Mouse (Mus musculus) retina, embryonic 14.5 days (tissue): ENCODE results near the gene Trpm5.

Experiments
- DNase-seq: peaks from one replicate; pipeline ENCODE4 v3.0.0-alpha.2; 2015; ENCODE audit warnings: low spot score

Trpm5 gene

DNA sequence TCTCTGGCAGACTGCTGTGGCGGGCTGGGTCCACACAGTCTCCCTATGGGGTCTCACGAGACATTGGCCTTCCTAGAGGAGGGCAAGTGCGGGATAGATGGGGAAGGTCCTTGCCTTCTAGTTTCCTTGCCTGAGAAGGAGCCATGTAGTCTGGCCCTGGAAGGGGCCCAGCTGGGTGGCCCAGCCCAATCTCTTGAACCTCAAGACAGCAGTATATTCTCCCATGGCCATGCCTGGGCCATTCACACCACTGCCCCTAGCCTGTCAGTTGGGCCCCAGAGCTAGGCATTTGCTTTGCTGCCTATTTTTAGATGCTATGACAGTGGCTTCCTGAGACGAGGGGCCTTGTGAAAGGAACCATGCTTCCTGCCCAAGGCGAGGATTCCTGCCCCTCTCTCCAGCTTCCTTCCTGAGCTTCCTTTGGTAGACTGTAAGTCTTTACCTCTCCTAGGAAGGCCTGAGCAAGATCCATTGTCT, 36.2 kb downstream of the Trpm5 start:
- DNase-seq: no peak

GRCm38 (mm10) chr7:143057667-143058220, 36.7 kb downstream of the Trpm5 start:
- DNase-seq: no peak

- DNase-seq: no peak
These were observed 37.4 kb downstream of the Trpm5 start for GRCm38 (mm10) chr7:143057023-143057422.

DNA sequence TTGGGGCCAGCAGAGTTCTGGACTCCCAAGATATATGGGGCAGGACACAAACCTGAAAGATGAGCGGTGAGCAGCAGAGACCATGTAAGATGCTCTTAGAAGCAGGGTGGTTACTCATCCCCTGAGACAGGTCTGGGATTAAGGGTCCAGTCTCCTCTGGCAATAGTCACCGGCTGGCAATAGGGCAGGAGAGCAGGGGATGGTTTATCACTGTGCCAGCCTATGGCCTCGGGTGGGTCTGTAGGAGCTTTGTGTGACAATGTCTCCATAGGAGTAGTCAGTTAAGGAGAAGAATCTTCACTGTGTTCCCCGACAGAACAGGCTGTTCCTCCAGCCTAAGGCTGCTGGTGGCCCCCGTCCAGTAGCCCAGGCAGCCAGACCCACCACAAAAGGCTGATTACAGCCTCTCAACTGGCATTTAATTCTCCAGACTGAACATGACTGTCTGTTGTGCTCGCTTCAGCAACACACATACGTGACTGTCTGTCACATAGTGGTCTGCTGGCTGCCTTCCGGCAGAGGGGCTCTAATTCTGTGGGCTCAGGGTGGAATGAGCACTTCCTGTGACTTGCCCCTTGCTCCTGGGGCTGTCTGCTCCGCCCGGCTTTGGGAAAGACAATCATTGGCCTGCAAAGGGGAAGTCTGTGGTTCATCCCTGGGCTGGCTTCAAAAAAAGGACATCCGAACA, 38.8 kb downstream of the Trpm5 start:
- no peak for DNase-seq

- DNase-seq: no peak
These were observed 39.4 kb downstream of the Trpm5 start for GRCm38 (mm10) chr7:143055001-143055400.

- DNase-seq: no peak
These were observed 39.9 kb downstream of the Trpm5 start for GRCm38 (mm10) chr7:143054612-143054965.

DNA sequence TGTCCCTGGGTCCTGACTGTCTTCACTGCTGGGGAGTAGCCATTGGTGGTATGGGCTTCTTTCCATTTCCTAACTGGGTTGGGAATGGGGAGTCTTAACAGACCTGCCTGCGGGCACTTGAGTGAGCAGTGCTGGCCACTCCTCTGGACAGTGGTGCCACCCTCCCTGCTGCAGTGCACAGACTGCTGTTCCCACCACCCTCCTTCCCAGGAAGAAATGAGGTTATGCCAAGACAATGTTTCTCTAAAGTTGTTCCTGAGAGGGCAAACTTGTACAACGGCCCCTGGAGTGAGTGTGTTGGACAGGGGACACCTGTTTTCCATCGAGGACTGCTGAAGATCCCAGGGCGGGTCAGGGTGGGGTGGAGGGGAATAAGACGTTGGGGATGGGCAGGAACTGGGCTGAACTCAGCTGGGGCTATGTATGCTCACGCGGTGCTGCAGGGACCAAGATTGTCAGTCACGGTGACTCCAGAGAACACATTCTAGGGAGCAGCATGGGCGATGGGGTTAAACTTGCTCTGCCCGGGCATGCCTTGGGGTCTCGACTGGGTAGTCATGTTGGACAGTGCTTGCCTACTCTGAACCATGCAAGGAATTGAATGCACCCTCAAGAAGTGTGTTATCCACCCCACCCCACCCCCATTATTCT, 40.4 kb downstream of the Trpm5 start:
- DNase-seq: no peak

DNA sequence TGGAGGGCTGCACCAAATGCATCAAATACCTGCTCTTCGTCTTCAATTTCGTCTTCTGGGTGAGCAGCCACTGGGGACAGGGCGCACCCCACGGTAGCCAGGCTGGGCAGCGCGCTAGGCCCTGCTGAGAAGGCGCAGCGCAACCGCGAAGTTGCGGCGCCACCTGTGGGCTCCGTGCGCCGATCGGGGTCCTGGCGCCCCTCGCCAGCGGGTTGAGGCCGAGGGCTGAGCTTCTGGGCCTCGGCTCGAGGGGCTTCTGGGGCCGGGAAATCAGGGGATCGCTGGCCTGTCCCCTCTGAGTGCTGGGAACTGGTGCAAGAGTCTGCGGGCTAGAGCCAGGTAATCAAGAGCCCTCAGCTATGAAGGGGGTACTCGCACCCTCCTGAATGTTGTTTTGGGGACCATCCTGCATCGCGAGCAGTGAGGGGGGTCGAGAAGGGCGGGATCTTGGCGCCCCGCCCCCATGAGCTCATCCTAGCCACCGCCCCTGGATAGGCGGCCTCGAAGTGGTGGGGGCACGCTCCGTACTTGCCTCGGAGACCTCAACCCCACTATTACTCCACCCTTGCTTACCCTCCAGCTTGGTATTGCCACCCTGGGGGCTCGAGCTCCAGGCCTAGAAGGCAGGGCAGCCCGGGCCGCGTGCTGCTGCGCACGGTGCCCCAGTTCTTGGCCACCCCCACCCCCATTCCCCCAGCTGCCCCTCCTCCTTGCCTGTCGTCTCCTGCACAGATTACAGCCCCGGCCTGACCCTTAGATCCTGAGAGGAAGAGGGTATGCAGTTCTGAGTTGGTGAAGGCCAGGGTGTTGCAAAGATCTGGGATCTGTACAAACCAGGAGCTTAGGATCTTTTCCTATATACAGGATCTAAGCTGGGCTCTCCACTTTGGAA, 41.2 kb downstream of the Trpm5 start:
- peak; percentile 72 for DNase-seq

DNA sequence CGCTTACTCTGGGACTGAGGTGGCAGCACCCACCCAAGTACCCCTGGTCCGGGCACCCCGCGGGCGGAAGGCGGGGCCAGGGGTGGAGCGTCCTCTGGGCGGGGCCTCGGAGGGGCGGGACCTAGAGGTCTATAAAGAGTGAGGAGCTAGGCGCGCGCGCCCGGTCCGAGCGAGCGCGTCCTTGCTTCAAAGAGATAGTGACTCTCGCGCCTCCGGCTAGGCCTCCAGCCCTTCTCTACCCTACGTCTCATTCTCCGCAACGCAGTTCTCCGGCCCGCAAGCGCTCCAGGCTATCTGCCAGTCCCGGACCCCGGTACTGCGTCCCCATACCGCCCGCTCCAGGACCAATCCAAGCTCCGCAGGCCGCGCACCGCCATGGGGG, 41.8 kb downstream of the Trpm5 start, which contains the start of gene Cd81:
Gene Cd81, plus strand, starts transcription at position 114 of the 382 bp plus-strand sequence.
- DNase-seq: peak; percentile 88

- DNase-seq: no peak
These were observed 43.1 kb downstream of the Trpm5 start for GRCm38 (mm10) chr7:143051316-143051715.

- DNase-seq: no peak
These were observed 44.3 kb downstream of the Trpm5 start for GRCm38 (mm10) chr7:143049841-143050816.

DNA sequence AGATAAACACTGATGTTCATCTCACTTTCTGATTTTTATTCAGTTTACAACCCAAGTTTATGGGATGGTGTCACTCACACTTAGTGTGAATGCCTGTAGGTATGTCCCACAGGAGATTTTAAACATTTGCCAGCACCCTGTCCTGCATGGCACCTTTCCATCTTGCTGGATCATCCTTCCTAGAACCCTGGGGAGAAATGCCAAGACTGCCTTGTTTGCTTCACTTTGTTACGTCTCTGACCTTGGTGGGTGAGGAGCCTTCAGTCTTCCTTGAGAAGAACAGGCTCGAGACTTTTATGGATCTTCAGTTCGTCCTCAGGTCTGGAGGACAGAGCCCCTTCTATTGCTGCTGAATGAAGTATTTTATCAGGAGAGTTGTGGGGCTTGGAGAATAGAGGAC, 45.1 kb downstream of the Trpm5 start:
- no peak for DNase-seq

DNA sequence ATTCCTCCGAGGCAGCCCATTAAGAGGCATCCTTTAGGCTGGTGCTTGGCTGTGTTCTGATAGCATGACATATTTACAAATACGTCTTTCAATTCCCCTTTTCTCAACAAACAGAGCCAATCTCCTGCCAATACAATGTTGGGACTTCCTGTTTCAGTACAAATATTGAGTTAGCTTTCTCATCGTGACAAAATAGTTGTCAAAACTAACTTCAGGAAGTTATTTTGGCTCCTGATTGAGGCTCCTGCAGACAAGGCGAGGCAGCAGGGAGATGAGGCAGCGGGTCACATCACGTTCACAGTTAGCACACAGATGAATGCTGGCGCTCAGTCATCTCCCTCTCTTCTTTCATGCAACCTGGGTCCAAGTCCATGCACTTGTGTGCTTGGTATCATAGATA, 48.1 kb downstream of the Trpm5 start:
- no peak for DNase-seq

- no peak for DNase-seq
These were observed 49.6 kb downstream of the Trpm5 start for GRCm38 (mm10) chr7:143044826-143045206.

- no peak for DNase-seq
These were observed 50.2 kb downstream of the Trpm5 start for GRCm38 (mm10) chr7:143044049-143044825.

DNA sequence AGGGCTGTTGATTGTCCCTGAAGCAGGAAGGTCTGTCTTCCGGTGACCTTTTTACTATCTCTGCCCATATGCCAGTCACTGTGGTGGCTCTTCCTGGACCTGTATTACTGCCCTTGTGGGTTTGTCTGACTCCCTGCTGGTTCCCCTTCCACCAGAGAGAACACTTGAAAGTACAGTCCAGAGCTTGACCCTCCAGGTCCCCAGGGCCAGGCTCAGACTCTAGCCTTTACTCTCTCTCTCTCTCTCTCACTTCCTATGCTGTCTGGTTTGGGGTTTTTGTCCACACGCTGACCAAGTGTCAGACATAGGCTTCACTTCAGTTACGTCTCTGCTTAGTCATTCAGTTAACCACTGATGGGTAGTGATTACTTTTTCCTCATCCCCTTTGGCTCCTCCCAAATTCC, 51.5 kb downstream of the Trpm5 start:
- DNase-seq: no peak

DNA sequence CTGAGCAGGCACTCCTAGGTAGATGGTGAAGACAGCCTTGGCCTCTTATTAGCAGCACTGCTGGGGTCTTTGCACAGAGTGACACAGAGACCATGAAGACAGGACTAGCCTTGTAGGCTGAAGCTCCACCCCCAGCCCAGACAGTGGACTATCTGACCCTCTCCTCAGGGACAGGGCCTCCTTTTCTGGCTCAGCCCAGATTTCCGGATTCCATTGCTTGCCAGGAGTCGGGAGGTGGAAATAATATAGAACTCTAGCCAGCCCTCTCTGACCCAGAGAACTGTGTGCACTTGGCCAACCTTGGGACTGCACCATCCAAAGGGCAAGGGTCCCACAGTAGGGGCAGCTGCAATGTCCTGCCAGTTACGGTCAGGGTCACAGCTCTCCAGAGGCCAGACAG, 52.4 kb downstream of the Trpm5 start:
- no peak for DNase-seq

GRCm38 (mm10) chr7:143041138-143041822, 53.2 kb downstream of the Trpm5 start:
- DNase-seq: no peak

GRCm38 (mm10) chr7:143040561-143040960, 53.9 kb downstream of the Trpm5 start:
- DNase-seq: no peak
